Mouse (Mus musculus) thymus, adult 2 months (tissue): ENCODE measurements around the gene 4930539E08Rik.

Experiments
- CTCF ChIP-seq: fragments of 200-500 bp; IDR thresholded peaks from 2 replicates; pipeline ENCODE4 v1.5.1; 2012; ENCODE audit warnings: mild to moderate bottlenecking, control low read depth, low read length, moderate library complexity, borderline replicate concordance; ENCODE audit not compliant: control insufficient read depth, poor library complexity, insufficient read depth; ENCODE audit errors: extremely low read depth
- POLR2A ChIP-seq: fragments of 200-500 bp; IDR thresholded peaks from 2 replicates; pipeline ENCODE4 v1.6.1; 2012; ENCODE audit warnings: mild to moderate bottlenecking, low read length, control low read depth, moderate library complexity; ENCODE audit not compliant: control insufficient read depth, poor library complexity, insufficient read depth; ENCODE audit errors: extremely low read depth

- no peak for TF ChIP-seq POLR2A
- TF ChIP-seq CTCF = no peak
Measured at GRCm38 (mm10) chr17:28961596-28961995, 46.5 kb upstream of the 4930539E08Rik start.
